Mouse (Mus musculus): ENCODE results near the gene Sik1.

DNA sequence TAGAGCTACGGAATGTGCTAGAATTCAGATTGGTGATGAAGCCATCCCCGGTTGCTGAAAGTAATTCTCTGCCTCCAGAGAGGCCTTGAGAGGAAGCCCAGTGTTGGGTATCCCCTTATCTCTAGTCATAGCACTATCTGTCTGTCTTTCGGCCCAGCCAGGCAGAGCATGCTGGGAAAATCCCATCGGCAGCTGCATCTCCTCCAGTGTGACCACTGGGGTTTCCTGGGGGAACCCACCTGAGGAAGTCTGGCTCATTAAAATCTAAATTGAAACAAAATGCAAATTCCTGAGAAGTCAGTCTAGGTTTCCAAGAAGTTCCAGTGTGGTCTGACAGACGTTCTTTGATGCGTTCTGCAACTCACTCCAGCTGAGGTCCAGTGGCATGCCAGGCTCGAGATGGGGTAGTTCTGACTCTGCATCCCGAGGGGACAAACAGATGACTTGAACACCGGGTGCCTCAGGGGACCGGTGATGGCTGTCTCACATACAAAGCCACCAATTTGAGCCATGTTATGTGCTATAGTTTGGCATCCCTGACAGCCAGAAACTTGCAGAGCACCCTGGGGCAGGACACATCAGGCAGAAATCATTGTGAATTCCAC, 19.8 kb upstream of the Sik1 start:
- no peak for TF ChIP-seq POLR2A (IDR thresholded peaks at IDR 0.05; ENCODE audit: control insufficient read depth, extremely low read depth, insufficient read depth, low read length, poor library complexity)
- TF ChIP-seq CTCF (IDR thresholded peaks at IDR 0.05; ENCODE audit: borderline replicate concordance, control insufficient read depth, extremely low read depth, insufficient read depth, low read length, poor library complexity), result no peak

All from thymus, adult 2 months (tissue).